Mouse (Mus musculus) stomach, postnatal 0 days (tissue): ENCODE measurements around the gene Hsd17b3. TPM values are rescaled to one million over a fixed set of nuclear protein-coding genes. Genes with fewer than 3 reads are reported as not detected.

ENCODE experiments used
- ATAC-seq: fragments of 200-750 bp; cut with Nextera tagmentation; 2 replicates; pipeline ENCODE4 v1.8.0; 2017; ENCODE audit not compliant: low FRiP score, low TSS enrichment
- DNase-seq: peaks from one replicate; pipeline ENCODE4 v3.0.0-alpha.2; 2016; ENCODE audit warnings: low spot score
- H3K27ac ChIP-seq: fragments of 300-500 bp; sonication (generic); replicated peaks from 2 replicates; pipeline ENCODE4 v1.5.1; 2014; ENCODE audit warnings: mild to moderate bottlenecking, control low read depth
- H3K27me3 ChIP-seq: fragments of 300-500 bp; sonication (generic); 2 replicates; pipeline ENCODE4 v1.6.1; 2014; ENCODE audit warnings: low read length; ENCODE audit not compliant: control insufficient read depth, insufficient read depth
- H3K36me3 ChIP-seq: fragments of 300-500 bp; sonication (generic); 2 replicates; pipeline ENCODE4 v1.6.1; 2014; ENCODE audit warnings: low read length, mixed read lengths; ENCODE audit not compliant: control insufficient read depth, insufficient read depth
- H3K4me1 ChIP-seq: fragments of 300-500 bp; sonication (generic); replicated peaks from 2 replicates; pipeline ENCODE4 v1.6.1; 2014; ENCODE audit warnings: antibody characterized with exemption; ENCODE audit not compliant: control insufficient read depth, insufficient read depth
- H3K4me2 ChIP-seq: fragments of 300-500 bp; sonication (generic); replicated peaks from 2 replicates; pipeline ENCODE4 v1.6.1; 2014; ENCODE audit warnings: low read depth, mild to moderate bottlenecking, control low read depth, moderate library complexity
- H3K4me3 ChIP-seq: fragments of 300-500 bp; sonication (generic); 2 replicates; pipeline ENCODE4 v1.5.1; 2014; ENCODE audit warnings: low read depth, low read length, control low read depth
- H3K9ac ChIP-seq: fragments of 300-500 bp; sonication (generic); 2 replicates; pipeline ENCODE4 v1.6.1; 2014; ENCODE audit warnings: mild to moderate bottlenecking, low read length, control low read depth, mixed read lengths
- H3K9me3 ChIP-seq: fragments of 300-500 bp; sonication (generic); 2 replicates; pipeline ENCODE4 v1.6.1; 2016; ENCODE audit warnings: low read length; ENCODE audit not compliant: control insufficient read depth
- CTCF ChIP-seq: IDR thresholded peaks from 2 replicates; pipeline ENCODE4 v1.5.1; 2016; ENCODE audit warnings: antibody characterized with exemption, low read depth, mild to moderate bottlenecking, moderate library complexity
- EP300 ChIP-seq: optimal IDR thresholded peaks from 2 replicates; pipeline ENCODE3; 2016; ENCODE audit warnings: antibody characterized with exemption
- WGBS: fragments of 180-500 bp; shearing (Covaris S2); extraction: QIAGEN DNeasy Blood & Tissue Kit; methylation state at CpG from one replicate; pipeline ENCODE4 v1.1.7; 2014; 5-methylcytosine and 5-hydroxymethylcytosine counted together
- polyA plus RNA-seq: library from polyadenylated mRNA; unstranded; fragments of >200 nt; fragmentation: Nextera tagmentation; extraction: Ambion mirVana; gene quantifications from 2 replicates; pipeline ENCODE4 v1.2.1, GENCODE M21; 2015

Hsd17b3 gene
- polyA plus RNA-seq, 1 experiment from 2014 or later, result not detected

DNA sequence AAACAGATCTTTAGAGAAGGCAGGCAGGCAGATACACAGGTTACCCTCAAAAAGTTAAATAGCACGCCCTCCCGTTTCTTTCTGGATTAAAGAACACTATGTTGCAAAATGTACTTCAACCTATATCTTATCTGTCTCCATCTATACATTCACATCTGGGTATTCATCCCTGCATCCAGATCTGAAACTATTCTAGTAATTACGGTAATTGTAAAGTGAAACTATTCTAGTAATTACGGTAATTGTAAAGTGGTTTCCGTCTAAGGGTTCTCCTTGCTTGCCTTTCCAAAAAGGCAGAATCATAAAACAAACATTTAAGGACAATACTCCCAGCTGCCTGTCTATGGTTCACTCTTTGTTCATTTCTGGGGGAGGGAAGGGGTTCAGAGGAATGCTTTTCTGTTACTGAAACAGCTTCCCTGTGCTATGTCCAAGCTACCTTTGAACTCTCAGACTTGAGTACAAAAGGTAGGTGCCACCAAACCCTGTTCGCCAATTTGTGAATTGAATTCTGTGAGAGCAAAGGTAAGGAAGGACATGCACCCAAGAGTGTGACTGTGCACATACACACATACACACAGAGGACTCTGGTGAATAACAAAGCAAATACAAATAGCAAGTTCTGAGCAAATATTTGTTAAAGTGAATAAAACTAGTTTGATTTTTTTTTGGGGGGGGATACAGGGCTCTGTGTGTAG lies 34.6 kb upstream of the Hsd17b3 start:
- ATAC-seq, result peak; percentile 81
- H3K9me3 ChIP-seq, result no peaks in the 10 kb centered on the region
- H3K4me1 ChIP-seq, result no peaks in the 10 kb centered on the region
- no peaks in the 10 kb centered on the region for H3K27me3 ChIP-seq
- H3K36me3 ChIP-seq, result no peaks in the 10 kb centered on the region
- H3K9ac ChIP-seq, result no peak overlapping the region
- no peak overlapping the region for H3K4me2 ChIP-seq
- H3K4me3 ChIP-seq, result no peak overlapping the region
- H3K27ac ChIP-seq, result no peak overlapping the region
- 37% methylated on average over 6 of the region's 6 CpGs for WGBS
- TF ChIP-seq EP300, result no peak
- TF ChIP-seq CTCF, result no peak
- DNase-seq, result no peak

DNA sequence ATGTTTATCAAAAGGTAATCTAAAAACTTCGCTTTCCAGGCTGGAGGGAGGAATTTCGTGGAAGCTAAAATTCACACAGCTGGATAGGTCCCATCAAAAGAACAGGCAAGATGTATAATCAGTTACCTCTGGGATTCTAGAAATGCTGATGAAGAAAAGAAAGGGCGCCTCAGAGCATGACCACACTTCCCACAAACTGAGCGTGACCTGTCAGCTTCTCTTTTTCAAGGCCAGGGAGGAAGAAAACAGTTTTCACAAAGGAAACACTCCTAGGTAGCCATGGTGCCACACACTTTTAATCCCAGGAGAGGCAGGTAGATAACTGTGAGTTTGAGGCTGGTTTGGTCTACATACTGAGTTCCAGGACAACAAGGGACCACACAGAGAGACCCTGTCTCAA lies 31.7 kb upstream of the Hsd17b3 start:
- TF ChIP-seq CTCF (no peak), EP300 (no peak)
- H3K36me3 ChIP-seq, result no peaks in the 10 kb centered on the region
- H3K4me2 ChIP-seq, result no peak overlapping the region
- ATAC-seq (no peak), DNase-seq (no peak)
- H3K9ac ChIP-seq, result no peak overlapping the region
- no peak overlapping the region for H3K27ac ChIP-seq
- no peaks in the 10 kb centered on the region for H3K9me3 ChIP-seq
- no peak overlapping the region for H3K4me3 ChIP-seq
- H3K4me1 ChIP-seq, result no peaks in the 10 kb centered on the region
- 61% methylated on average over 4 of the region's 4 CpGs for WGBS
- H3K27me3 ChIP-seq, result no peaks in the 10 kb centered on the region

DNA sequence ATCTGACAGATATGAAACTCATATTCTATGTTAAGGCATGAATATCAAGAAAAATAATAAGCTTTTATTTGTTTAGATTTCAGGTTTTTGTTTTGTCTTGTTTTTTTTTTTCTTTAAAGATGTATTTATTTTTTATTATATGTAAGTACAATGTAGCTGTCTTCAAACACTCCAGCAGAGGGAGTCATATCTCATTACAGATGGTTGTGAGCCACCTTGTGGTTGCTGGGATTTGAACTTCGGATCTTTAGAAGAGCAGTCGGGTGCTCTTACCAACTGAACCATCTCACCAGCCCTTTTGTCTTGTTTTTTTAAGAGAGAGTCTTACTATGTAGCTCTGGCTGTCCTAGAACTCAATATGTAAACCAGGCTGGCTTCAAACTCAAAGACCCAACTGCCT lies 28.4 kb upstream of the Hsd17b3 start:
- ATAC-seq (no peak), DNase-seq (no peak)
- Histone ChIP-seq H3K27ac (no peak overlapping the region), H3K4me2 (no peak overlapping the region), H3K27me3 (no peaks in the 10 kb centered on the region), H3K4me3 (no peak overlapping the region), H3K4me1 (no peaks in the 10 kb centered on the region), H3K36me3 (no peaks in the 10 kb centered on the region), H3K9ac (no peak overlapping the region), H3K9me3 (no peaks in the 10 kb centered on the region)
- TF ChIP-seq EP300 (no peak), CTCF (peak; percentile 58)
- 63% methylated on average over 2 of the region's 2 CpGs for WGBS

DNA sequence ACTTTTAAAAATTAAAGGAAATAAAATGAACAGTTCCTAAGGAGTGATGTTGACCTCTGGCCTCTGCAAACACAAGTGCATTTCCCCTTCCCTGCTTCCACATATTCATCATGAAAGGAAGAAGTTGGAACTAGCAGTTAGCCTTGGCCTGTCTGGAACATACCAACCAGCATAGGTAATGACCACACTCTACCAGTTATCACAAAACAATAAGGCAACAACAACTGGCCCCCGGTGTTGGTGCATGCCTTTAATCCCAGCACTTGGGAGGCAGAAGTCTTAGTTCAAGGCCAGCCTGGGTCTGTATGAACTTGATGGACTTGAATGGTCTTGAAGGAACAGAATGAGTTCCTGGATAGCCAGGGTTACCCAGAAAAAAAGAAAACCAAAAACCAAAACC lies 21.4 kb upstream of the Hsd17b3 start:
- WGBS, result 93% methylated on average over 1 of the region's 1 CpGs
- Histone ChIP-seq H3K9ac (no peak overlapping the region), H3K27me3 (no peaks in the 10 kb centered on the region), H3K4me1 (no peaks in the 10 kb centered on the region), H3K36me3 (no peaks in the 10 kb centered on the region), H3K4me2 (no peak overlapping the region), H3K4me3 (no peak overlapping the region), H3K27ac (no peak overlapping the region), H3K9me3 (no peaks in the 10 kb centered on the region)
- ATAC-seq (no peak), DNase-seq (no peak)
- TF ChIP-seq EP300 (no peak), CTCF (no peak)

DNA sequence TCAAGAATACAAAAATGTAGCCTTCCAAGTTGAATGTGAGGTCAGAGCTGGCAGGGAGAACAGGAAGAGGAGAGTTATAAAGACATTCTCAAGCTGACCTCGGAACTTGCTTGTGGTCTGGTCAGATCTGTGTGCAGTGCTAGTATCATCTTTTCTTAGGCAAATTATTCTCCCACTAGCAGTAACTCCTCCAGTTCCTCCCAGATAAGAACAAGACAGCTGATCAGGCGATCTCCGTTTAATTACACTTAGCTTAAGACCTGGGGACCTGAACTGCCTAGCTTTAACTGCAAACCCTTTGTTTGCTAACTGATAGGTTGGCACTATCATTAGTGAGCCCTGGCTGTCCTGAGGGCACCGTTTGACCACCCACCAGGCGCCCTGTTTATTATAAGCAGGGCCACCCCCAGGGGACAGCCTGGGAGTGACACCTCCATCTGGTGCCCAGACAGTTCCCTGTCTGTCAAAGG lies 19.4 kb upstream of the Hsd17b3 start:
- TF ChIP-seq CTCF, result no peak
- no peak for TF ChIP-seq EP300
- Histone ChIP-seq H3K27ac (no peak overlapping the region), H3K36me3 (no peaks in the 10 kb centered on the region), H3K4me2 (no peak overlapping the region), H3K4me1 (no peaks in the 10 kb centered on the region), H3K27me3 (no peaks in the 10 kb centered on the region), H3K9me3 (no peaks in the 10 kb centered on the region), H3K4me3 (no peak overlapping the region), H3K9ac (no peak overlapping the region)
- DNase-seq (no peak), ATAC-seq (no peak)
- WGBS, result 33% methylated on average over 5 of the region's 5 CpGs

DNA sequence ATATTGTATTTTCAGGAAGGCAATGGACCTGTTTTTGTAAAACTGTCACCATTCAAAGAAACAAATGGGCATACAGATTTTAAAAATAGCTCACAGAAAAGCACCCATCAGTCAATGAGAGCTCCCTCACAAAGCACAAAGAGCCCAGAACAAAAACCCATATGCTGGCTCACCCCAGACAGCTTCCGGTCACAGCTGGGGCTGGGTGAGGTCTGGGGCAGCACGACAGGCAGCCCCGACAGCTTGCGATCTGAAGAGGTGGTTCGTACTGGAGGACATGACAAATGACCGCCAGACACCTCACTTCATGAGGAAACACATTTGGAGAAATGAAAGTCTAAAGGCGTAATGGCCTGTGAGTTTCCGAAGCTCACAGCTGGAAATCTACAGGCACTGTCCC lies 18.5 kb upstream of the Hsd17b3 start:
- no peak overlapping the region for H3K9ac ChIP-seq
- no peak for DNase-seq
- no peaks in the 10 kb centered on the region for H3K27me3 ChIP-seq
- H3K9me3 ChIP-seq, result no peaks in the 10 kb centered on the region
- 38% methylated on average over 8 of the region's 8 CpGs for WGBS
- no peak overlapping the region for H3K4me3 ChIP-seq
- H3K27ac ChIP-seq, result no peak overlapping the region
- H3K36me3 ChIP-seq, result no peaks in the 10 kb centered on the region
- no peak for TF ChIP-seq EP300
- no peak overlapping the region for H3K4me2 ChIP-seq
- H3K4me1 ChIP-seq, result no peaks in the 10 kb centered on the region
- no peak for ATAC-seq
